Mouse (Mus musculus) kidney, postnatal 10 days (tissue): Measurements from ENCODE around the gene Mtor.
A peak's percentile ranks its signal among the peaks of the same experiment; 100 is the strongest.

ENCODE experiments used
- DNase-seq: peaks from one replicate; pipeline ENCODE4 v3.0.0; 2021; ENCODE audit warnings: mixed read lengths

Mtor gene

DNA sequence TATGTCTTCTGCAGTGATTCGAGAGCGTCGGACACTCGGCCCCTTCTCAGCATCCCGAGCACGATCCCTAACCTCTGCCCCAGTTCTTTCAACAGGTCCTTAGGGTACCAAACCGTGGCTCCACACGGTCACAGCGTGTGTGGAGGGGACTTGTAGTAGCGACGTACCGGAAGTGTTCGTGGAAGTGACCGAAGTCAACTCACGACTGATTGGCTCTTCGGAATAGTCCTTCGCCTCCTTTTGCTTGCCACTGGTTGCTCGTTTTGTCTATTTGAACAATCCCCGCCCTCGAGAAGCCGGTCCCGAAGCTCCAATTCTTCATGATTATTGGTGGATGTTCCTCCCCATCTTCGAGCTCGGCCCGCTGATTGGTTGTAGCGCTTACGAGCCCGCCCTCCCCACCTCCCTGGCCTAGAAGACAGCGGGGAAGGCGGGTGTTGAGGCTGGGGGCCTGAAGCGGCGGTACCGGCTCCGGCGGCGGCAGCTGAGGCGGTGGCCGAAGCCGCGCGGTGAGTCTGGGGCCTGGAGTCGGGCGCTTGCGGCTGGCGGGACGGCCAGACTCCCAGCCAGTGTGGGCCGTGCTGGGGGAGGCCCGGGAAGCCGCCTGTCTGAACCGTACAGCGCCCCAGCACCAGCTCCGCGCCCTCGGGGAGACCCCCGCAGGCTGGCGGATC lies at the start of gene Mtor:
Gene Mtor (plus strand): TSS at position 433 of the 674 bp plus-strand sequence.
- peak; percentile 96 for DNase-seq

DNA sequence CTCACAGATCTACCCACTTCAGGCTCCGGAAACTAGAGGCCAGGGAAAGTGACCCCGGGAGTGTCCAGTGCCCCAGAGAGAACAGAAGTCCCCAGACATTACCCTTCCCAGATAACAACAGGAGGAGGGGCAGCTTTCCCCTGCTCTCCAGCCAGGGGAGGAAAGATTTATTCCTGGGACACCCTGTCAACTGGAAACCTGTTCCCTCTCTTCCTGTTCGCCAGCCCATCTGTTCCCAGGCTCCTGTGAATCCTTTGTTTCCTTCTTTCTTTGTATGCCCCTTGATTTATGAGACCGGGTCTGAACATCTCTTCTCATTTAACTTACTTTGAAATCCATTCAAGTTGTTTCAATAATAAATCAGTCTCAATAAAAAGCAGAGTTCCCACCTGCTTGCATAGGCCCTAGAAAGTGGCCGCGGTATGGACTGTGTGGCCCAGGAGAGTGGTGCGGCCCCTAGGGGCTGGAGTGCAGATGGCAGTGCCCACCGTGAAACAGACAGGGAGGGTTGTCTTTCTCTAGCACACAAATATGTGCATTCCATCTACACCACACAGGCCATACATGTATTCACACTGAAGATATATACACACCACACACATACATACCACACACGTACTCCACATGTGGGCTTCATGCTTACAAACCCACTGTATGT lies 48.8 kb upstream of the Mtor start:
- no peak for DNase-seq

DNA sequence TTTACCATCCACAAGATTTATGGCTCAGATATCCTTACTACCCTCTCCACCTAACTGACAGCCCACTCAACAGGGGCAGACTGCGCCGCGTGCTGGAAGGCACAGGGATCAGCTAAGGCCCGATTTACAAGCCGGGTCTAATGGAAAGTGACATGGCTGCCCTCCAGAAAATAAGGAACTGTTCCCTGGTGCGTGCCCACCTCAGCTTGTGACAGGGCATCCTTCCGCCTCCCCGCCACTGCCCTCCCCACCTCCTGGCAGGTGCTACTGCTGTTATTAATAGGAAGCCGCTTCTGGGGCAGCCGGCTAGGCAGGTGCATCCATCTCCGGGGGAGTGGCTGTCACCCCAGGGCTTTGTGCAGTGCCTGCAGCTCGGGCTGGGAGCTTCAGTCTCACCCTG lies 45.0 kb upstream of the Mtor start:
- DNase-seq = no peak

DNA sequence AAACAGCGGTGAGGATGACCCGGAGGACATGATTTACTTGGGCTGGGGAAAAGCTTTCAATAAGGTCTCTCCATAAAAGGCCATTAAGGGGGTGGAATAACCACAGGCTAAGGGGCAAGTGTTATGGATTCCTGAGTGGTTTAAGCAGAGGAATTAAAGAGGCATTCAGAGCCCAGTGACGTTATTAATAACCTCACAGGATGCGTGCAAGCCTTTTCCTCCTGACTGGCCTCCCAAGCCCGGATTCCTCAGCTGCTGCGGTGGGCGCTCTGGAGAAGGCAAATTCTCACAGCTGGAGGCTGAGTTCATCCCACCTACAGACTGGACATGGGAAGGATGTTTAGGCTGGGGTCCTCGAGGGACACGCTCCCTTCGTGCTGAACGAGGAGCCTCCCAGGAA lies 43.7 kb upstream of the Mtor start:
- DNase-seq = no peak

DNA sequence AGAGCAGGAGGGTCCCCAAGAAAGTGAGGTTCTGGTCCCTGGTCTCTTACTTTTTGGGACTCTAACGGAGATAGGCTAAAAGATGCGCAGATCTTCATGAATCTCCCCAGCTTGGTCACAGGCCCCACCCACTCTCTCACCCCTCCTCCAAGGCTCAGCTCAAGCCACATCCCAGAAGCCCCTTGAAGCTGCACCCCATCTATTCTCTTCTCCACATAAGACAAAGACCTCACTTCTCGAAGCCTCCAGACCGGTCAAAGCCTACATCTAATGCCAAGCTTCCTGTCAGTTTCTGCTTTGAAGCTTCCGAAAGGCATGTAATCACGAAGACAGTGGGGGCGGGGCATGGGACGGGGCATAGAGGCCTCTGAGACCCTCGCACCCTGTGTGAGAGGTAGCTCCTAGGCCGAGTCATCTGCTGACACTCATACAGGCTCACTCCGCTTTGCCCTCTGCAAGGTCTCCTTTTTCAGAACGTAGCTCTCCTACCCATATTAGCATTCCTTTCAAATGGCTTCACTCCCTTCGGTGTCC lies 43.1 kb upstream of the Mtor start:
- DNase-seq = no peak

DNA sequence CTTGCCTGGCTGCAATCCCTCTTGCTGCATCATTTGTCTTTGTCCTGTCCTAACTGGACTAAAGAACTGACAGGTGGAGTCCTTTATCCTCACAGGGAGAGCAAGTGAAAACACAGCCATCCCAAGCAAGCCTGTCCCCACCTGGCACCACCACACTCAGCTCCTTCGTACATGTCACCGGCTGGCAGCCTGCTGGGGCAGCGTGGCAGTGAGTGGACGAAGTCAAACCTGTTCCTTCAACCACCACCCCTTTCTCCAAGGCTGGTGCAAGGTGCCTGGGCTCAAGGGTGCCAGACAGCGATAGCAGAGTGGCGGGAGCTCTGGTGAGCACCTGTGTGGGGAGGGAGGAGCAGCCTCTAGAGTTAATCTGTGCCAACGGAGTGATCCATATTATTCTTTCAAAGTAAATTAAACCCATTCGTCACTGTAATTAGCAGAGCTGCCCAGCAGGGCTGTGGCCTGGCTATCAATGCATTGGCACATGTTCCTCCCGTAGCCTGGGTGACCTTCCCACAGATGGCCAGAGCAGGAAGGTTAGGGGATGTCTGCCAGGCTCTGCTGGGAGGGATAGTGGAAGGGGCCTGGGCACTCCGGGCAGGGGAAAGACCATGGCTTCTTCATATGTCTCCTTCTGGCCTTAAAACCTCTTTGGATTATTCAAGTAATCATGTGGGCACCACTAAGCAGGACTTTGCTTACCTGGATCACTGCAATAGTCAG lies 40.0 kb upstream of the Mtor start:
- no peak for DNase-seq

DNA sequence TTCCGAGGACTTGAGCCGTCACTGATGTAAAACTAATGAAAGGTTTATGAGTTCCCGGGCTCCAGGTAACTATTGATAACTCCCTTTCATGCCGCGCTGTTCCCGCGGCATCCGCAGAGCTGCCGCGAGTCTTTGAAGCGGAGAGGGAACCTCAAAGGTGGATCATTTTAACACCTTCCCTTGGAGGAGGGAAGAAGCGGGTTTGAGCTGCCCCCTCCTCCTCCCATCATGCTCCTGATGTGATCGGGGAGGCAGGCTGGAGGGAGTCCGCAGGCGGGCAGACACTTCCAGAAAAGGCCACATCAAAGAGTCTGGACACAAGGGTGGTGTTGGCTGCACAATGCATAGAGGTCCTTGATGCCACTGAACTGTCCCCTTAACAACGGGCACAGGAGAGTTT lies 32.8 kb upstream of the Mtor start:
- no peak for DNase-seq

DNA sequence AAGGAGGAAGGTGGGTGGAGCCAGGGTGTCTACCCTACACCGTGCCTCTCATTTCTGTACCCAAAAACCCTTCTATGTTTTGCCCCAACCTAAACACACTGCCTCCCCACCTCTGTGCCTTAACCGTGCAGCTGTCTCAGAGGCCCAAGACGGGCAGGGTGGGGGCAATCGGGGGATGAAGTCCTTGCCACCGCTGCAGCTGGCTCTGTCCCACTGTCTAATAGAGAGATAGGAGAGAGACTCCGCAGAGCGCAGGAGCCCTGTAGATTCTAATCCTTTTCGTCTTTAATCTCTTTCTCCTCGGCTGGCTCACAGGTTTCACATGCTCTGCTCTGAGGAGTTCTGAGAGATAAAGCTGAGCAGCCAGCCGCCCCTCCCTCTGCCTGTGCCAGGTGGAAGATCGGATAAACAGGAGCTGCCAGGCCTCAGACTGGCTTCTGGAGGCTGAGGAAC lies 31.3 kb upstream of the Mtor start:
- no peak for DNase-seq

DNA sequence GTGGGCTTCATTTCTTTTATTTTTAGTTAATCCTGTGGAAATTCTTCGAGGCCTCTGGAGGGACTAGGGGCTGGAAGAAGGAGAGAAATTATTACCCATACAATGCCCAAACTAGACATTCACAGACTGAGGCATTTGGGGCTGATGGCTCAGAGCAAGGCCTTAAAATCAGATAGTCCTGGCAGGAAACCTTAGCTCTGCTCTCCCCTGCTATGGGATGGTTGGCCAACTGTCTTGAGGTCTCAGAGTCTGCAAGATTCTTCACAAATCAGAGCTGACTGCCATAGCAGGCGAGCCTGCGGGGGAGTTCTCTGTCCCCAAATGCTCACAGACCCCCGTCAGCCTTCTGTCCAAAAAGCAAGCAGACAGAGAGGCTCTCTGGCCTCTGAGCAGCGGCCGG lies 30.9 kb upstream of the Mtor start:
- DNase-seq = no peak

DNA sequence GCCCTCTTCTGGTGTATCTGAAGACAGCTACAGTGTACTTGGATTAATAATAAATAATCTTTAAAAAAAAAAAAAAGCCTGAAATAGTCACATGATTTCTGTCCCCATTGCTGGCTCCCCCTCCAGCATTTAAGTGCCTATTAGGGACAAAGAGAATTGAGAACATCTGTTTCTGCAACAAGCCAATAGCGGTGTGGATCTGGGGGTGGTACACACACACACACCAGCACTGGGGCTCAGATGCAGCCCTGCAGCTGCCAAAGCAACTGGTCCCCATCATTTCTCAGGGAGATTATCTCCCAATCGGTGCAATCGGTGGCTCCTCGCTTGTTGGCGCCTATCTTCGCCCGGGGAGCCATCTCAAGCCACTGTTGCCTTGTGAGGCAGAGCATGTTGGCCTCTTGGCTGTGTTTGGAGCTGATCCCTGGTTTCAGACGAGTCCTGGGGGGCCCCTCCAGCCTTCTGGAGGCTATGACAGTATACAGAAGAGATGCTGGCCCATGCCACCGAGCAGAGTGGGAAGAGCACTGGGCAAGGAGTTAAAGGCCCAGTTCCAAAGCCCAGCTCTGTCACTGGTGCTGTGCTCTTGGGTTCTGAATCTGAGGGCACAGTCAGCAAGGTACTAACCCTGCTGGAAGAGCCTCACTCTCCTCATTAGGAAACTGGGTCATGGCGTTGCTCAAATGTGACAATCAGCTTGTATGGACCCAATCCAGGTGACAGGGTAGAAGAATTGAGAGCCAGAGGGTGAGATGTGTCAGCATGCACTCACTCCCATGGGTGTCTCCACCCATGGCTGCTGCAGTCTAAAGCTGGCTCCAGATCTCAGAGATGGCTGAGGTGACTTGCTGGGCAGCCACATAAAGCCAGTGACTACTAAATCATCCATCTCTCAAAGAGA lies 21.2 kb upstream of the Mtor start:
- DNase-seq = no peak

DNA sequence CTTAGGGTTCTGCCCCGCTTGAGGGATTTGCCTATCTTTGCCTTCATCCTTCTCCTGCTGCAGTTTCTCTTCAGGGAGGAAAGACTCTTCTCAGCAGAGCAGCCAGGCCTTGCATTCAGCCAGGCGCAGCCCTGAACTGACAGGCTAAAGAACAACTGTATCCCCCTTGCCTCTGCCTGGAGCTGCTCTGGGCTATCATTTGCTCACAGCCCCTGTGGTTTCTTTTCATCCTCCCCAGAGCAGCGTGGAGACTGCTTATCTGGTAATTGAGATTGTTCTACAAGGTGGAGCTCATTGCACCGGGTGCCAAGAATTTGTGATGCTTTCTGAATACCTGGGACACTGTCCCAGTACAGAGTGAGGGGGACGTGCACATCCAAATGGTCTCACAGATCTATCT lies 19.9 kb upstream of the Mtor start:
- no peak for DNase-seq

DNA sequence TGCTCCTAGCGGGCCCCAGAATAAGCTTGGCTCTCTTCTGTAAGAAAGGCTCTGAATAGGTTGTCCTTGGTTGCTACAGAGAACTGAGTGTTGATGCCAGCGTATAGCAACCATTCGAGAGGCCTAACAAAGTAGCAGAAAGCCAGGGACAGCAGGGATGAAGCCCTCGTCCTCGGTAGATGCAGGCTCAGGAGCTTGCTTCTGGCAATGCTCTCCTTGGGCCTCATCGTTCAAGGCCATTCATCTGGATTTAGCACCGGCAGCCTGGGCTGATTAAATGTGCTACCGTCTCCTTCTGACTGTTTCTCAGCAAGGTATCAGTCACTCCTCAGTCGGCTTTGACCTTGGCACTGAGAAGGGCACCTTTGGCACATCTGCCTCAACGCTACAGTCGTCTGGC lies 19.3 kb upstream of the Mtor start:
- no peak for DNase-seq

DNA sequence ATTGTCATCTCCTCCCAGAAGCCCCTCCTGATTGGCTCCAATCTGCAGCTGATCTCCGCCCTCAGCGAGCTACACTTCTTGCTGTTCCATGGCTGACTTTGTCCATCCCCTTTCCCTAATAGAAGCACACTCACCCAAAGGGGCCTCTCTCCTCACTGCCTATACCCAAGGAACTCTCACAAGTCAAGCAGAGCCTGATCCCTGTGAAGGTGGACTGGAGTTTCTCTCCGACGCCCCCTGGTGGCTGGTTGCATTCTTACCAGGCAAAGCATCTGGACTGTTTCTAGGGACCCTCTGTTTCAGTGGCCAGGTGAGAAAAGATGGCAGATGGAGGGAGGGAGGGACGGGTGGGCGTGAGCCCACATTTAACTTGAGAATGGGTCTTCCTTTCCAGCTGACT lies 18.7 kb upstream of the Mtor start:
- DNase-seq = peak; percentile 84

DNA sequence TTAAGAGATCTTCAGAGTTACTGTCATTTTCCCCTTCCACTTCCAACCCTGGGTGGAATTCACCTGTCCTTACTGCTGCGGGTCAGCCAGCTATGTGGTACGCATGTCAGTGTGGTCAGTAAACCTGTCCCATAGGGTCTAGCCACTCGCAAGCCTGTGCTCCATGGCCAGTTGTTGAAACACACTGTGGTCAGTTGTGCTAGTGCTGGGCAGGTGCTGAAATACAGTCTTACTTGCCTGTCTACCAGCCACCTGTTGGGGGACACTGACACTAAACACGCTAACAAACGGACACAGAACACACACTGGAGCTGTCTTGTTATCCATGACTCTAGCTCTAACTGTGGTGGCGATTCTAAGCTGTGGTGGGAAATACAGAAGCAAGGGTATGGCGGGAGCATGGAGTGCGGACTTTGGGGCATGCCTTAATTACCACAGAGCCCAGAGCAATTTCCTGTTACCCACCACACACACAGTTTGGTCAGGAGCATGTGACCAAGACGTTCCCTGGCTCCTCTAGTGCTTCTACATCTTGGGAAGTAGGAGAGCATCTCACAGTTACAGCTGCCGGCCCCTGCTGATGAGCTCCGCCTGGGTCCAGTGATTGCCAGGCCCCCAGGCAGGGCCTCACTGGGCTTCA lies 17.4 kb upstream of the Mtor start:
- DNase-seq = no peak

DNA sequence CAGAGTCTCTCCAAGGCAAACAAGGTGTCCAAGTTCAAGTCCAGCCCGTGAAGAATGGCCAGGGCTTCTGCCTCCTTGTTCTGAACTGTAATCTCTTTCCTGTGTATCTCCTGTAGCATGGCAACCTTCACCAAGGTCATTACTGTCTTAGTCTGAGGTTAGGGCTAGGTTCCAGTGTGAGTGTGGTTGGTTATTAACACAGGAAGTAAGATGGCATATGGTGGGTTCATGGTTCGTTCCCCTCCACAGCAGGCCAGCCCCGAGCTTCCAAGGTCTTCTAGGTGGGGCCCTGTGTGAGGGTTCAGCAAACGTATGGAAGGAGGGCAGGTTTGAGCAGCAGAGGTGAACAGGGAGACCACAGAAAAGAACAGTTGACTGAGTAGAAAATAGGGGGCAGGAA lies 15.9 kb upstream of the Mtor start:
- DNase-seq = no peak

DNA sequence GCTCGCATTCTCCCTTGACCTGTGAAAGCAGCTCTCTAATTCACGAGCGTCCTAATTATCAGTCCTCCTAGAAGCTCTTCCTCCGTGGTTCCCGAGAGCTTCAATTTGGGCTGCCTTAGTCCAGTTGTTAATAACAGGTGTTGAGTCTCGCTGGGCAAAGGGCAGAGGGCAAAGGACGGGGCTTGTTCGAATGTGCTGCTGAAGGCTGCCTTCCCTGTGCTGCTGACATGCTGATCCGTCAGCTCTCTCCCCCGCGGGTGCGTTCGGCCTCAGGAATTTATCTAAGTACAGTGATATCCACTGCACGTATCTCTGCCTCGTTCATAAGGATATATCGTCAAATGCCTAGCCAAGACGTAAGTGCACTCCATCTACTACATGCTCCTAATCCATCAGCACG lies 15.1 kb upstream of the Mtor start:
- DNase-seq = peak; percentile 43

DNA sequence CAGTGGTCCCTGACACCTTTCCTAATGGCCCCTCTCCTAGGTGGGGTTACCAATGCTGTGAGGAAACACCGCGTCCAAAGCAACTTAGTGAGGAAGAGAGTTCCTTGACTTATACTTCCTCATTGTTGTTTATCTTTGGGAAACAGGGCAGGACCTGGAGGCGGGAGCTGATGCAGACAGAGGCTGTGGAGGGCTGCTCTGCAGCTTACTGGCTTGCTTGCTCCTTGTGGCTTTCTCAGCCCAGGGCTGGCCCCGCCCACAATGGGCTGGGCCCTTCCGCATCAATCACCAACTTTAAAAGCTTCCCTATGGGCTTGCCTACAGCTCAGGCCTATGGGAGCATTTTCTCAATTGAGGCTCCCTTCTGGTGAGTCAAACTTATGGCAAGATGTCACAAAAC lies 14.6 kb upstream of the Mtor start:
- no peak for DNase-seq

DNA sequence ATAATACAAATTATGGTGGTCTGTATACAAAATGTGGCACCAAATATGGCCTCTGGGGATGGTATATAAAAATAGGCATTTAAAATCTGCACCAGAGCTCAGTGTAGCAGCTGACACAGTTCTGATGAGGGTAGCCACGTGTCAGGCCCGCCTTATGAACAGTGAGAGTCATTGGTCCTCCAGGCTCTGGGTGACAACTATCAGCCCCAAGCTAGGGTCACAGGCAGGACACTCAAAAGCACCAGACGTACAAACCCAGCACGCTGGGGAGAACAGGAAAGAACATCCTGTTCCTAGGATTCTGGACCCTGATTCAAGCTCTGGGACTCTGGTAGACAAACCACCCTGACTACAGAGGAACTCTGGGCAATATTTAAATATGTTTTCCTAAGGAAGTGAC lies 13.9 kb upstream of the Mtor start:
- DNase-seq = no peak

DNA sequence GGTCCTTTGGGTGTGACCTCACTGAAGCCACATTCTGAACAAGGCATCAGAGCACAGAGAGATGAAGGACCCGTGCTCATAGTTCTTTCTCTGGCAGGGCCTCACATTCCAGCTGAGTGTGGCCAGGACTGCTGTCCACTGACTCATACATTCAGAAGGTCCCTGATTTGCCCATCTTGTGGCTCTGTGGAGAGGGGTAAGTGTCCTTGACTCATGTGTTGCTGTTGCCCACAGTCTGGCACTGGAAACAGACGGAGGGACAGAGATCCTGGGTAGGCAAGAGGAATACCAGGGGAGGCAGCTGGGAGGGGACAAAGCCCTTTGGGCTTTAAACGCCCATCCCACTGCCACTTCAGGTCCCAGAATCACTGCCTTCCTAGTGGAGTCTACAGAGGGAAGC lies 13.3 kb upstream of the Mtor start:
- DNase-seq = no peak

DNA sequence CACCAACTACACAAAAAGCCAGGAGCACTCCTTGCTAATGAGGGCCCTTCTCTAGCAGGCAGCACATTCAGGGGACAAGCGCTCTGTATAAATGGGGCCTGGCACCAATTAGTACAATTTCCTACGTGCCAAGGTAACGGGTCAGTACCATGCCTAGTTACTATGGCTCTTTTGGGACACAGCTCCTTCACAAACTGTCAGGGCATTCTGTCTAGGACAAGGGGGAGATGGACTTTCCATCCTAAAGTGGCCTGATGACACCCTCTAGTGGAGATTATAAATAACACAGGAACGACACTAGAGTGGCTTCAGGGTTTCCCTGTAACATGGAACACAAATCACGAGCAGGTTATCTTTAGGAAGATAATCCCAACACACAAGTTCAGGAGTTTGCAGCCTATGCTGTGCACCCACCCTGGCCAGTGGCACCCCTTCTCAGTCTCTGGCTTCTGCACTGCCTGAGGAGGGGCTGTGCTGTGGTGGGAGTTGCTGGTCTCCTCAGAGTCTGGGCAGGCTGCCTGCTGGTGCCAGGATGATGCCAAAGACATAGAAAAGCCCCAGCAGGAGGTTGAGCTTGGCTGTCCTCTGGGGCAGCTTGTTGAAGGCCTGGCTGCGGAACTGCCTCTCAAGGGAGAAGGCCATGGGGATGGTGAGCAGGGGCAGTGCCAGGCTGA lies 12.6 kb upstream of the Mtor start:
- DNase-seq = no peak

DNA sequence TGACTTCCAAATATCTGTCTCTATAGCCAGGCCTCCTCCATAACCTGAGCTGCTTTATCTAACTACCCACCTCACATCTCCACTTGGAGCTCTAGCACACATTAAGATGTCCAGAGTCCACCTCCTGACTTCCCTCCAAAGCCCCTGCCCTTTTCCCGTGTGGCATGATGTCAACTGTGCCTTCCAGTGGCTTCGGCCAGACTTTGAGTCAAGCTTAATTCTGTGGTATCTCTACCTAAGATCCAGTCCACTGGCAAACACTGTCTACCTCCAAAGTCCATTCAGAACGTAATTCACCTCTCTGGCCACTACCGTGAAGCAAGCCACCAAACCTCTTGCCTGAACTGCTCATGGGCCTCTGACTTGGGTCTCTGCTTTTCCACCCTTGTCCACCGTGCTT lies 6.5 kb upstream of the Mtor start:
- DNase-seq = no peak

DNA sequence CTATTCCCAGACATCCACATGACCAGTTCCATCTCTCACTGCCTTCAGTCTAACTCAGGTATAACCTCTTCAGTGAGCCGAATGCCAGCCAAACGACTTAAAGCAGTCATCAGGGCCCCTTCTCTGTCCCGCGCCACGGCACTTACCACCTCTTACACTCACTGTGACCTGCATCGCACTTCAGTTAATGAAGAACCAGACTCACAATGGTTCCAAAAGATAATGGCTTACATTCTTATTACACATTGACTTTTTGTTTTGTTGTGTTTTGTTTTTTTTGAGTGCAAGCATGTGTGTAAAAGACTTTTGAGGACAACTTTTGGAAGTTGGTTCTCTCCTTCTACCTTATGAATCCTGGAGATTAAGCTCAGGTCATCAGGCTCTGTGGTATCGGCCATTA lies 5.8 kb upstream of the Mtor start:
- DNase-seq = no peak
